Mouse (Mus musculus): ENCODE measurements around the gene Emilin2. TPM values are rescaled to one million over a fixed set of nuclear protein-coding genes. Genes with fewer than 3 reads are reported as not detected.

The Emilin2 gene
- total RNA-seq, 2 experiments from 2014 or later: 9.9 to 13.8 TPM

- peak; percentile 64 for DNase-seq
Observed at GRCm38 (mm10) chr17:71300338-71300737, 11.4 kb downstream of the Emilin2 start.

- peak; percentile 29 for DNase-seq
Observed at GRCm38 (mm10) chr17:71299879-71300278, 11.9 kb downstream of the Emilin2 start.

- no peak for DNase-seq
Observed at GRCm38 (mm10) chr17:71294570-71294969, 17.2 kb downstream of the Emilin2 start.

- DNase-seq: no peak
Observed at GRCm38 (mm10) chr17:71292897-71293296, 18.9 kb downstream of the Emilin2 start.

GRCm38 (mm10) chr17:71291897-71292420, 19.8 kb downstream of the Emilin2 start:
- DNase-seq: no peak

DNA sequence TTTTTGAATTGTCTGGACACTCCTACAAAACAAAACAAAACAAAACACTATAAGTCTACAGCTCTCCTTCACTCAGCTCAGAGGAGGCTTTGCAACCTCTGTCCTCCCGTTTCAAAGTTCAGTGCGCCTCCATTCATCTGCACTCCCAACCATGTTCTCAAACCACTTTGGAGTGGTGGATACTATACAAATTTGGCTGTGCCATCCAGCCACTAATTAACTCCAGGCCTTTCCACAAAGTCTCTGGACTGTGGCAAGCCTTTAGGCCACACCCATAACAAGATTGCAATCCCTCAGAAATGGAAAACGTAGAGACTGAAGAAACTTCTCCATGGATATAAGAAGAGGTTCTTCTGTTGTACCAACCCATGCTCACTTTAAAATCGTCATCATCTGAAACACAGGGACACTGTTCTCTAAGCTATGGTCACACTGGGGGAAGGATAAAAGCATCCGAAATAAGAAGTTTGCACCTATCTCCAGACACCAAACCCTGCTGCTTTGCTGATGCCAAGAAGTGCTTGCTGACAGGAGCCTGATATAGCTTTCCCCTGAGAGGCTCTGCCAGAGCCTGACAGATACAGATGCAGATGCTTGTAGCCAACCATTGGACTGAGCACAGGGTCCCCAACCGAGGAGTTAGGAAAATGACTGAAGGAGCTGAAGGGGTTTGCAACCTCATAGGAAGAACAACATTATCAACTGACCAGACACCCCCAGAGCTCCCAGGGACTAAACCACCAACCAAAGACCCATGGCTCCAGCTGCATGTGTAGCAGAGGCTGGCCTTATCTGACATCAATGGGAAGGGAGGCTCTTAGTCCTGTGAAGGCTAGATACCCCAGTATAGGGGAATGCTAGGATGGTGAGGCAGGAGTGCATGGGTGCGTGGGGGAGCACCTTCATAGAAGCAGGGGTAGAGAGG, 21.0 kb downstream of the Emilin2 start:
- no peak for DNase-seq

- DNase-seq: no peak
Observed at GRCm38 (mm10) chr17:71289572-71290176, 22.1 kb downstream of the Emilin2 start.

DNA sequence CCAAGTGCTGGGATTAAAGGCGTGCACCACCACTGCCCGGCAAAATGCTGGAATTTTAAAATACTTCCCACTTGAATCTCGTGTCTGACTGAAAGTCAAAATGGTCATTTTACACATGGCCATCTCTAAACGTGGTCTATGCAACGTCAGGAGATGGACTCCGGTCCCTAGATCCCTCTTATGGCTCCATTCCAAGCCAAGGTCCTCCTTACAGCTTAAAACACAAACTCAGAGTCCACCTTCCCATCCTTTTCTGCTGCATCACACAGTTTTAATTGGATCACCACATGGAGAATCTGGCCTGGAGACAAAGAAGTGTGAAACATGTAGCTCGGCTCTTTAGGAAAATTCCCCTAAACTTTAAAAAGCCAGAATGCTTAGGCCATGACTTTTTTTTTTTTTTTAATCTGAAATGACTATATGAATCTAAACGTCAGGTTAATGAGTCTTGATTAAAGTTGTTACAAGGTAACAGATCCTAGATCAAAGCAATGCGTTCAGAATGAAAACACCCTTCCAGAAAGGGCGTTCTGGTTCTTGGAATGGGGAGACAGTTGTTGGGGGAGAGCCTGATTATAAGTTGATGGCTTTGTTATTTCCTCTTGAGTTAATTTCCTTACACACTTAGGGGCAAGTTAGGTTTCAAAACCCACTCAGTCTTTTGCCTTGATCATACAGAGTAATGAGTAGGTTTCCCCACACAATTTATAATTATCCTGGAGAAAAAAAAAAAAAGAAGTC, 22.8 kb downstream of the Emilin2 start:
- no peak for DNase-seq

DNA sequence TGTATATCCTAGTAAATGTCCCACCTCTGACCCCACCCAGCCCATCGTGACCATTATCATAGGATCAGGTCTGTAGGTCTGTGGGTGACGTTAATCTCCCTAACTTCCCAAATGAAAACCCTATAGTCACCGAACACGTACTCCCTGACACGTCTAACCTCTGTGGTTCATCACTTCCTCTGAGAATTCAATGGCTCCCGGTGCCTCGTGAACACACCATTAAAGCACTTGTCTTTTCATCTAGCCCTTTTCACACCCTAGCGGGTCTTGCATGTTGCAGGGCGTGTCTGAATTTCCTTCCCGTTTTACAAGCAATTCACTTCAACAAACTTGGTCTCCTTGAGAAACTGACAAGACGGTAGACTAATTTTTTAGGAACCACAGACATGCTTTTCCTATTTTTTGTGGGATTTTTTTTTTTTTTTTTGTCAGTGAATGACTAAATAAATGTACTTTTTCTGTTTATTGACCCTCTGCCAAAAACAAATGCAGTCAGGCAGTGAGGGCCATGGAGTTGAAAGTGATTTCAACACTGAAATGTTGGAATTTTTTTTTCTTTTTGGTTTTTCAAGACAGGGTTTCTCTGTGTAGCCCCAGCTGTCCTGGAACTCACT, 23.5 kb downstream of the Emilin2 start:
- no peak for DNase-seq

- no peak for DNase-seq
Observed at GRCm38 (mm10) chr17:71287586-71287985, 24.2 kb downstream of the Emilin2 start.

DNA sequence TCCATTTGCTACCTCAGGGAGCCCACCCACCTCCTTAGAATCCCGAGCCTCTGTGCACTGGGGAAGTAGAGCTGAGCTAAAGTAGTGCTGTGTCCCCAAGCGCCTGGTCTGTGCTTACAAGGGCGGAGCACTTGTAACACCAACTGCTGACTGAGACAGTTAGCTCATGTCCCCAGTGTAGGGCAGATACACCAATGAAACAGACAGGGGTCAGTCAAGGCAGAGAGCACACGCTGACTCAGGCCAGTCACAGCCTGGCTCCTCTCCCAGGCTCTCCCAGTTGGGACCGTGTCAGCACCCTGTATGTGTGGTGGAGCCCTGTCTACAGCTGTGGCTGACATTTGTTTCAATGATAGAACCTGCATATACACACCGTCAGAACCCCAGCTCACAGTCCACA, 25.8 kb downstream of the Emilin2 start:
- DNase-seq: peak; percentile 79

DNA sequence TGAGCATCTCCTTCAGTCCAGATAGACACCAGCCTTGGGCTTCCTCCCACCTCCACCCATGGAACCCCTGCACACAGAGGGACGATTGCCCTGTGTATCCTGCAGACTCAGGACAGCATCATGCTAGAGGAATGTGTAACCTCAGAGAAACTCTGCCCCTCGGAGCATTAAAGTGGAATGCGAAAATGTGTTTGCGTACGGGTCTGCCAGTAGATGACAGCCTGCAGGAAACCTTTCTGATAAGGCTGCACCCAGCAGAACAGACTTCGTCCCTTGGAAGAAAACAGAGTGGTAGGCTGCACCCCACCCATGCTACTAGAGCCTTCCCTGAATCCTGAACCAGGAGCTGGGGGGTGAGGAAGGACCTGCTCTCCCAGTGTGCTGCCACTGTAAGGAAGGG, 26.9 kb downstream of the Emilin2 start:
- peak; percentile 23 for DNase-seq

GRCm38 (mm10) chr17:71283237-71283636, 28.5 kb downstream of the Emilin2 start:
- peak; percentile 71 for DNase-seq

- no peak for DNase-seq
Observed at GRCm38 (mm10) chr17:71282716-71283115, 29.1 kb downstream of the Emilin2 start.

DNA sequence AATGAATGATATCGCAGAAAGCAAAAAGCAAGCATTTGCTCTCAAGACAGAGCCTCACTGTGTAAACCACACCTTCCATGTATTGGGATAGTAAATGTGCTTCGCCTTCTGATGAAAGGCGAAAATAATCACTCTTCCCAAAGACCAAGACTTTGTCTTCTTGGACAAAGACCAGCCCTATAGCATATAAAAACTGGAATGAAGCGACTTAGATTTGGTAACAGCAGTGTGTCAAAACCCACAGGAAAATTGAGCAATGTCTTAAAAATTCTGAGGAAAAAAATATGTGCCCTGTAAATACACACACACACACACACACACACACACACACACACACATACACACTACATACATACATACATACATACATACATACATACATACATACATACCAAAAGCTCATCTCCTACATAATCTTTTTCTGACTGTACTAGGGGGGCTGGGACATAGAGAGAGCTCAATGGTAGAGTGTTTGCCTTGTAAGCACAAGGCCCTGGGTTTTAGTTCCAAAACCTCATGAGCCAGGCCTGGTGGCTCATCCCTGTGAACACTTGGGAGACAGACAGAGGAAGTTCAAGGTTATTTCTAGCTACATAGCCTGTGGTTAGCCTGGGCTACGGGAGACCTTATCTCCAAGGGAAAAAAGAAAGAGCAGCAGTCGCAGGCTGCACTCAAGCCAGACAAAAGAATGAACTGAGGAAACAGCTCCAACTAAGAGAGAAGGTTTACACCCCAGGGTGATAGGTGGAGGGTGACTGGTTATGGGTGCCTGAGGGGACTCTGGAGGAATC, 33.9 kb downstream of the Emilin2 start:
- no peak for DNase-seq

DNA sequence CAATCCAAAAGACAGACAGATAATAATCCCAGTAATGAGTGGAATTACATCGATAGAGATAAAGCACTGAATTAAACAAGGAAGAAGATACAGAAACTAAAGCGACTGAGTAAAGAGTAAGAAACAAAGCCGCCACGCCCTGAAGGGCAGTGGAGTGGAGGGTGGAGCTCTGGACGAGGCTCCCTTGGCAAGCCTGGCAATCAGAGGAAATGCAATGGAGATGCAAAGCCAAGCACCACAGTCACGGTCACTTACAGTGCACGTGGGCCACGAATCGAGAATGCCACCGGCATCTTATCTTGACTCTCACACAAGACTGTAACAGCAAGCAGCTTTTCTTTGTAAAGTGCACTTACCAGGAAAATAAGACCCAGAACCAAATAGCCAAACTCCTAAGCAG, 35.0 kb downstream of the Emilin2 start:
- DNase-seq: no peak

- no peak for DNase-seq
Observed at GRCm38 (mm10) chr17:71273901-71274300, 37.9 kb downstream of the Emilin2 start.

- no peak for DNase-seq
Observed at GRCm38 (mm10) chr17:71268599-71268998, 43.2 kb downstream of the Emilin2 start.

- DNase-seq: no peak
Observed at GRCm38 (mm10) chr17:71268152-71268551, 43.6 kb downstream of the Emilin2 start.

DNA sequence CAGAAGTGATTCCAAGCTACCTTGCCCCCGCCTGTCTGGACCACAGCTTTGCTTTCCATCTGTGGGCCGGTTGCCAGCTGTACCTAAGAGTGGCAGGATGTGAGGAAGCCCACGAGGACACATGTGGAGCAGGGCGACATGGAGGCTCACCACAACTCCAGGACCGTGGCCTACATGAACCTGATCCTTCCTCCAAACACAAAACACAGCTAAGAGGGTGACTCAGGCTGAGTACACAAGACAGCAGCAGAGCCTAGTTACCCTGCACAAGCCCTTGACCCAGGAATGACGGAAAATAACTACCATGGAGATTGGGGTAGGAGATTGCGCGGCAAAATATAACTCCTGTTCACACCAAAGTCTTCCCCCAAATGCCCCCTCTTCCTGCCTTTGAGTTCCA, 44.4 kb downstream of the Emilin2 start:
- DNase-seq: no peak

DNA sequence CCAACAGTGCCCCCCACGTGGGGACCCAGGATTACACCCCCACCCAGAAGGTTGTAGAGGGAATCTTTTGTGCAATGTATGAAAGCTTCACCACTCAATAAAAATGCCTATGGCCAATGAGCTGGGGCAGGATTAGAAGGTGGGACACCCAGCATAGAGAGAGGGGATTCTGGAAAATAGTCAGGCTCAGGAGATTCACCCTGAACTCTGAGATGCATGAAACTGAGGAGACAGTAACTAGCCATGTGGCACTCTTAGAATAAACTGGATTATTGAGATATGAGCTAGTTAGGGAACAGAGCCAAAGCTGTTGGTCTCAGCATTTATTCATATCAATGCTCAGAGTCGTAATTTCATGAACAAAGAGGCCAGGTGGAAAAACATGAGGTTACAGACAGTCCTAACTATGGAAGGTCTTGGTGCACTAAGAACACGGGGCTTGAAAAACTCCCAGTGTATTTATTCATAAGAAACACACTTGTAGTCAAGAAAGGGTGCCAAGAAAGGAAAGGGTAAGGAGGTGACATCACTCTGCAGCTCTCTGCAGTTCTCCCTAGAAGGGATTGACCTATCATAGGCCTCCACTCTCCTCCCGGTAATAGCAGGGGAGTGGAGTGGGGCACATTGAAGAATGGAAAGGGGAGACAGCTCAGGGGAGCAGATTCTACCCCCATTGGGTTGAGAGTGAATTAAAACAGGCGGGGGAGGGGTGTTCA, 46.3 kb downstream of the Emilin2 start:
- no peak for DNase-seq

Data from gastrocnemius, postnatal 25 days (tissue).